Mouse (Mus musculus) liver, adult 2 months (tissue): ENCODE results near the gene Isca1. TPM values are rescaled to one million over a fixed set of nuclear protein-coding genes. Genes with fewer than 3 reads are reported as not detected.
"Not testable (repeated sequence)": the region's sequence is repeated elsewhere in the genome, so short reads cannot be mapped to it uniquely, and the experiment has no call there.

Experiments
- DNase-seq: peaks from one replicate; pipeline ENCODE4 v3.0.0-alpha.2; 2011; ENCODE audit warnings: low read depth, low spot score; ENCODE audit errors: extremely low read depth
- H3K27ac ChIP-seq: fragments of 200-500 bp; replicated peaks from 2 replicates; pipeline ENCODE4 v1.5.1; 2012; ENCODE audit warnings: low read depth, mild to moderate bottlenecking, control low read depth, inconsistent platforms, low read length; ENCODE audit not compliant: insufficient read depth
- H3K27me3 ChIP-seq: fragments of 200-500 bp; 2 replicates; pipeline ENCODE4 v1.6.1; 2012; ENCODE audit warnings: mild to moderate bottlenecking, moderate library complexity, low read length, inconsistent platforms; ENCODE audit not compliant: control insufficient read depth, insufficient read depth
- H3K36me3 ChIP-seq: fragments of 200-500 bp; 2 replicates; pipeline ENCODE4 v1.6.1; 2012; ENCODE audit warnings: low read length, inconsistent platforms; ENCODE audit not compliant: control insufficient read depth, insufficient read depth
- H3K4me1 ChIP-seq: fragments of 200-500 bp; 2 replicates; pipeline ENCODE4 v1.6.1; 2011; ENCODE audit warnings: low read length; ENCODE audit not compliant: control insufficient read depth, insufficient read depth
- H3K4me3 ChIP-seq: fragments of 200-500 bp; 2 replicates; pipeline ENCODE4 v1.5.1; 2011; ENCODE audit warnings: low read depth, mild to moderate bottlenecking, control low read depth, low read length, moderate library complexity; ENCODE audit not compliant: insufficient read depth
- H3K79me2 ChIP-seq: fragments of 200-500 bp; 2 replicates; pipeline ENCODE4 v1.6.1; 2012; ENCODE audit warnings: inconsistent platforms, mild to moderate bottlenecking, low read length, moderate library complexity; ENCODE audit not compliant: control insufficient read depth, insufficient read depth
- H3K9ac ChIP-seq: fragments of 200-500 bp; 2 replicates; pipeline ENCODE4 v1.6.1; 2012; ENCODE audit warnings: low read depth, mild to moderate bottlenecking, control low read depth, inconsistent platforms, low read length
- CTCF ChIP-seq: fragments of 200-500 bp; IDR thresholded peaks from 2 replicates; pipeline ENCODE4 v1.5.1; 2011; ENCODE audit warnings: low read depth, low read length, control low read depth
- POLR2A ChIP-seq: fragments of 200-500 bp; IDR thresholded peaks from 2 replicates; pipeline ENCODE4 v1.6.1; 2011; ENCODE audit warnings: low read length, control low read depth; ENCODE audit not compliant: insufficient read depth; ENCODE audit errors: extremely low read depth
- WGBS: fragments of 180-500 bp; shearing (Covaris S2); methylation state at CpG from one replicate; pipeline ENCODE4 v1.1.7; 2018; 5-methylcytosine and 5-hydroxymethylcytosine counted together
- polyA plus RNA-seq: library from polyadenylated mRNA; depleted of rRNA; stranded (reverse); fragments of >200 nt; gene quantifications from 2 replicates; pipeline ENCODE4 v1.2.3, GENCODE M21; 2012
- total RNA-seq: library from RNA; depleted of rRNA; stranded (reverse); fragments of >200 nt; gene quantifications from 2 replicates; pipeline ENCODE4 v1.2.3, GENCODE M21; 2014

Gene Isca1
- total and polyA plus RNA-seq, 2 experiments: 32.4 to 52.8 TPM

DNA sequence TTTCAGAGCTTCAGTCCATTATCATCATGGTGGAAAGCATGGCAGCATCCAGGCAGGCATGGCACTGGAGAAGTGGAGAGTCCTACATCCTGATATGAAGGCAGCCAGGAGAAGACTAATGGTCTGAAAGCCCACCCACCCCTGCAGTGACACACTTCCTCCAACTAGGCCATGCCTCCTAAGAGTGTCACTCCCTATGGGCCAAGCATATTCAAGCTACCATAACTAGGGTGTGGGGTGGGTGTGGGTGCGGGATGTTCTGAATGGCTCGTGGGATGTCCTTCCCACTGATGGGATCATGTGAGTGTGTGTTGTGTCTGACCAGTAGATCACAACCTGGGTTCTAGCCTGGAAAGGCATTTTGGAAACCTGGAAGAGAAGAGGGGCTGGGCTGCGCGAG, 35.7 kb downstream of the Isca1 start:
- Histone ChIP-seq H3K36me3 (no peaks in the 10 kb centered on the region), H3K27ac (no peak overlapping the region), H3K27me3 (no peaks in the 10 kb centered on the region), H3K9ac (no peak overlapping the region), H3K4me3 (no peak overlapping the region), H3K4me1 (no peaks in the 10 kb centered on the region), H3K79me2 (no peaks in the 10 kb centered on the region)
- no peak for DNase-seq
- TF ChIP-seq POLR2A: no peak
- no peak for TF ChIP-seq CTCF
- WGBS: 90% methylated on average over 4 of the region's 4 CpGs

DNA sequence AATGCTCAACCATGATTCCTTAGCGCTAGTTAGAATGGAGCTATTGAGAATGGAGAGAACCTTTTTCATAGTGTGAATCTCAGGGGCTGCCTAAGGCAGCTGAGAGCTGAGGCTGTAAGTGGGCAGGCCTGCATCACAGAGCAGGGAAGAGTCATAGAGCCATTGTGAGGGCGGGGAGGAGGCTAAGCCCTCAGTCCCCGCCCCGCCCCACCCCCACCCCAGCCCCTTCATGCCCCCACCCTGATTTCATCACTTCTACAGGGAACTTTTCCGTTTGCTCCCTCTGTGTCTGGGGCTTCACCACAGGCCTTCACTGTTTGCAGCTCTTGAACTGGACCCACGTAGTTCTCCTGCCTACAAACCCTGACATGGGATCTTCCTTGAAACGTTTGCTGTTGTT, 38.0 kb downstream of the Isca1 start, which contains the start of gene Spata31d1d:
Gene Spata31d1d (minus strand): TSS at position 101 of the 400 bp plus-strand sequence.
- H3K4me3 ChIP-seq: no peak within 1 kb of the TSS
- WGBS: 44% methylated on average over 7 of the region's 7 CpGs
- no peaks in the 10 kb centered on the region for H3K36me3 ChIP-seq
- no peaks in the 10 kb centered on the region for H3K4me1 ChIP-seq
- DNase-seq: no peak
- no peak within 1 kb of the TSS for H3K27ac ChIP-seq
- H3K9ac ChIP-seq: no peak within 1 kb of the TSS
- no peaks in the 10 kb centered on the region for H3K79me2 ChIP-seq
- H3K27me3 ChIP-seq: no peaks in the 10 kb centered on the region
- TF ChIP-seq POLR2A: no peak
- no peak for TF ChIP-seq CTCF

DNA sequence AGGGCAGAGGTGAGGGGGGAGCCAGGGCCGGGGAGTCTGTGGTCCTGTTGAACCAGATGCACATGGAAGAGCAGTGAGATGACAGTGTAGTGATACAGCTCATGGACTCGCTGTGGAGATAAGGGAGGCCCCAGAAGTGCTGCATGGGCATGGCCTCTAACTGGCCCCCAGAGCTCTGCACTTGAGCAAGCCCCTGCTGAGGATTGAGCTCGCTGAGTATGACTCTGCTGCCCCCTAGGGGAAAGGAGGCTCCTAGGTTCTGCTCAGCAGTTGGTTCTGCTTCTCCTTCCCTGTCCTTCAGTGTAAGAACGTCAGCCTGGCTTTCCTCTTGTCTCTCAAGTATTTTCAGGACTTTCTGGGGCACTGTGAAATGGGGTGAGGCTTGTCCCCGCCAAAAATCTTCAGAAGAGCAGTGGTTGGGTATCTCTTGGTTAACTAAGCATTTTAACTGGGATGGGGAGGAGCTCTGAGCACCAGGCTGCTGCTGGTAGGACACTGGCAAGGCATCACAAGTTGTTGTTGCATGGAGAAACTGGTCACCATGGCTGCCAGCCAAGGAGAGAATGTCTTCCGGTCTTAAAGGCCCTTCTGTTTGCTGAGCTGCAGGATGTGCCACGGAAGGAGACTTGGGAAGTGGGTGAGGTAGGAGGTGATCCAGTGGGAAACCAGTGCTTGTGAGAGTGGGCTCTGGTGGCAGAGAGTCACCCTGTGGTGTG, 41.1 kb downstream of the Isca1 start:
- TF ChIP-seq CTCF (peak; percentile 91), POLR2A (no peak)
- H3K4me3 ChIP-seq: no peak overlapping the region
- no peak overlapping the region for H3K9ac ChIP-seq
- 0 out of 2 replicates have a peak, but pooled peaks cover 2% of the 10 kb centered on the region for H3K27me3 ChIP-seq
- H3K36me3 ChIP-seq: no peaks in the 10 kb centered on the region
- H3K79me2 ChIP-seq: no peaks in the 10 kb centered on the region
- WGBS: 22% methylated on average over 7 of the region's 7 CpGs
- H3K27ac ChIP-seq: no peak overlapping the region
- peak; percentile 41 for DNase-seq
- H3K4me1 ChIP-seq: no peaks in the 10 kb centered on the region

DNA sequence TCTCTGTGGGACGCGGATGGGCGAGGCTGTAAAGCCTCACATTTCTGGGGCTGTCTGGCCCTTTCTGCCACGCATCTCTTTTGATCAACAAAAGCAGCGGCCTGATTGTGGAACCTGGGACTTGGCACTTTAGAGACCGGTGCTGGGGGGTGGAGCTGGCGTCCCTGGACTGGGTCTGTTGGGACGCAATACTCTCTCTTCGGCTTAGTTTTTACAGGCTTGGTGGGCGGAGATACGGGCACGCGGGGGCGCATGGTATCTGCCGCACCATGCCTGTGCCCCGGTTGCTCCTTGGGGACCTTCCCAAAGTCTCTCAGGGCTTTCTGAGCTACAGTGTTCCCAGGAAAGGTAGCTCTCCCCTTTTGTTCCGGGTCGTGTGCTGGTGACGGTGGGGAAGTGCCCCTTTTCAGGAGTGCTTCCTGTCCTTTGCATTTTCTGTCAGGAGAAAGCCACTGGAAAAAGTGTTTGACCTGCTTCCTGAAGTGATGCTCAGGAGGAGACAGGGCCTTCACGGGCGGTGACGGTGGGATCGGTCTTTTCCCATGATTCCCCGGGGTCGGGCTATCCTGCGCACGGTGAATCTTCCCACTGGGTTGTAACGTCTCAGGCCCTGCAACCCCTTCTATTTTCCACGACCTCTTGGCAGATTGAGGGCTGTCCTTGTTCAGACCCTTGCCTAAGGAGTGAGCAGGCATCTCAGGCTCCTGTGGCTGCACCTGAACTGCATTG, 43.3 kb downstream of the Isca1 start:
- WGBS: 34% methylated on average over 29 of the region's 29 CpGs

DNA sequence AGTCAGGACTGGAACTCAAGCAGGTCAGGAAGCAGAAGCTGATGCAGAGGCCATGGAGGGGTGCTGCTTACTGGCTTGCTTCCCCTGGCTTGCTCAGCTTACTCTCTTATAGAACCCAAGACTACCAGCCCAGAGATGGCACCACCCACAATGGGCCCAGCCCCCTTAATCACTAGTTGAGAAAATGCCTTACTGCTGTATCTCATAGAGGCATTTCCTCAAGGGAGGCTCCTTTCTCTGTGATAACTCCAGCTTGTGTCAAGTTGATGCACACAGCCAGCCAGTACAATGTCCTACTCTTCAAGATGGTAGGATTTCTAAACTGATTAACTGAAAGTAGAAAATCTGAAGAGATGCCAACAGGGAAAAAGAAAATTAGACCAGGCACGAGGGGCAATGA, 47.5 kb downstream of the Isca1 start:
- H3K27me3 ChIP-seq, H3K4me1 ChIP-seq, H3K79me2 ChIP-seq, H3K36me3 ChIP-seq, DNase-seq, H3K9ac ChIP-seq, H3K4me3 ChIP-seq, H3K27ac ChIP-seq: not testable (repeated sequence)
- 84% methylated on average over 1 of the region's 1 CpGs for WGBS

More for the DNA sequence above, 43.3 kb downstream of the Isca1 start:
- Histone ChIP-seq H3K4me3 (no peak overlapping the region), H3K27ac (no peak overlapping the region), H3K9ac (no peak overlapping the region), H3K36me3 (no peaks in the 10 kb centered on the region), H3K79me2 (no peaks in the 10 kb centered on the region), H3K27me3 (0 out of 2 replicates have a peak, but pooled peaks cover 2% of the 10 kb centered on the region), H3K4me1 (no peaks in the 10 kb centered on the region)
- no peak for DNase-seq
- TF ChIP-seq CTCF (no peak), POLR2A (no peak)

DNA sequence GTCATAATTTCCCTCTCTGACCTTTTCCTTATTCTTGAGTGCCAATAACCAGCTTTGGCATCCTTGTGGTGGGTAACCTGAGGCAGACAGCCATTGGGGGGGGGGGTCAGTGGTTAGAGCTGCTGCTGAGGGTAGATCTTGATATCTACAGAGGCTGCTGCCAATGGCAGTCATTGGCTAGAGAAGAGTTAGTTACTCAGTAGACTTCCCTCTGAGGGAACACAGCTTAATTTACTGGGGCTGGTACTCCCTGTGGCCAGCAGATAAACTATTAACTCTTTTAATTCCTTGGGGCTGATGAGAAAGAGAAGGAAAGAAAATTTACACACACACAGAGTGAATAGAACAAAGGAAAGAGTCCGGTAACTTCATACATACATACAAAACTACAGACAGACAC, 50.1 kb downstream of the Isca1 start:
- no peak for DNase-seq

DNA sequence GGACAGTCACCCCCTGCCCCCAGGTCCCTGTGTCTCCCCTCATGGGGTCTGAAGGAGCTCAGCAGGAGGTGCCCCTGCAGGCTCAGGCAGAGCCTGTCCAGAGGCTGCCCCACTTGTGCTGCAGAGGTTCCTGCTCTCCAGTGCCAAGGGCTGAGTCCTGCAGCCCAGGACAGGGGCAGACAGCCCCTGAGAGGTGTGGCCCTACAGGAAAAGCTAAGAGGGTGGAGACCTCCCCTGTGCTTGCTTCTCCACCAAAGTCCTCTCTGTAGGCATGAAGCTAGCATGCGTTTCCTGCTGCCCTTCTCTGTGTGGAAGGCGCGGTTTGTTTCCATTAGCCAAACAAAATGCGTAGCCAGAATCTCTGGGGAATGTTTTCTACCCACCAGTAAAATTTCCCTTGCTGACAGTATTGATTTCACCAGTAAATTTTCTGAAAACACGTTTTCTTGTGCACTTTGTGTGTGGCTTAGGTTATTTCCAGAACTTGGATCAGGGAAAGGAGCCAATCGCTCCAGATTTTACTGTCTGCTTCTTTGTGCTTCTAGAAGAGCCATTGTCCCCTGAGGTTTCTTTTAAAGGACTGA, 50.7 kb downstream of the Isca1 start:
- H3K27ac ChIP-seq, DNase-seq, H3K4me3 ChIP-seq, H3K36me3 ChIP-seq, H3K79me2 ChIP-seq, H3K27me3 ChIP-seq, H3K9ac ChIP-seq, H3K4me1 ChIP-seq: not testable (repeated sequence)
- WGBS: 36% methylated on average over 6 of the region's 6 CpGs

More for the DNA sequence above, 50.1 kb downstream of the Isca1 start:
- Histone ChIP-seq H3K4me3 (no peak overlapping the region), H3K36me3 (no peaks in the 10 kb centered on the region), H3K79me2 (no peaks in the 10 kb centered on the region), H3K4me1 (no peaks in the 10 kb centered on the region), H3K27me3 (no peaks in the 10 kb centered on the region), H3K9ac (no peak overlapping the region), H3K27ac (no peak overlapping the region)
- TF ChIP-seq POLR2A (no peak), CTCF (no peak)
- WGBS: 93% methylated on average over 1 of the region's 1 CpGs
